9 mouse cellular contexts compared by ENCODE assay signal in genomic region chr11:31965256-31966134, GRCm38 (mm10). TPM values are rescaled to one million over a fixed set of nuclear protein-coding genes. Genes with fewer than 3 reads are reported as not detected.
A peak's percentile ranks its signal among the peaks of the same experiment; 100 is the strongest.
DNase-seq lines count a peak whose midpoint lies in the region; ATAC-seq and TF ChIP-seq lines count a peak whose summit lies in the region.
"Had no signal": no experiment of that assay in that cellular context is flagged by ENCODE, and none has a peak within 500 bp of the region (broad histone marks: within the 10 kb centered on the region; RNA-seq: fewer than 3 reads in every experiment).

Gene 4930524B15Rik (plus strand): TSS chr11:31965592.

- TF ChIP-seq CTCF in cerebellum, adult 2 months (IDR thresholded peaks at IDR 0.05; ENCODE audit: borderline replicate concordance, insufficient read depth, low read depth, low read length) = no peak

- no peaks in the 10 kb centered on the region for H3K27me3 ChIP-seq in heart, embryonic 10.5 days (ENCODE audit: insufficient read depth, poor library complexity, severe bottlenecking)
- no peaks in the 10 kb centered on the region for H3K27me3 ChIP-seq in cerebellum, adult 2 months (ENCODE audit: control insufficient read depth, insufficient read depth, low read length)
- H3K27me3 ChIP-seq in heart, embryonic 14.5 days (ENCODE audit: control insufficient read depth, insufficient read depth, low read length) = no peaks in the 10 kb centered on the region
- H3K27me3 ChIP-seq in liver, embryonic 13.5 days = no peaks in the 10 kb centered on the region

- ATAC-seq in heart, embryonic 14.5 days (ENCODE audit: insufficient number of reproducible peaks, insufficient read depth, low FRiP score, low read depth) = no peak
- no peak for ATAC-seq in liver, embryonic 13.5 days (ENCODE audit: low read depth)

- H3K9me3 ChIP-seq in heart, embryonic 10.5 days = no peaks in the 10 kb centered on the region
- H3K9me3 ChIP-seq in heart, embryonic 14.5 days (ENCODE audit: control insufficient read depth, low read length) = no peaks in the 10 kb centered on the region
- no peaks in the 10 kb centered on the region for H3K9me3 ChIP-seq in liver, embryonic 13.5 days (replicated peaks)

- peak within 1 kb of the TSS; percentile 74 for H3K9ac ChIP-seq in heart, embryonic 14.5 days (ENCODE audit: low read length)
- no peak within 1 kb of the TSS for H3K9ac ChIP-seq in liver, embryonic 13.5 days

- H3K4me2 ChIP-seq in heart, embryonic 14.5 days (ENCODE audit: low read length) = peak within 1 kb of the TSS; percentile 76
- peak within 1 kb of the TSS; percentile 55 for H3K4me2 ChIP-seq in liver, embryonic 13.5 days

- TF ChIP-seq POLR2A in cerebellum, adult 2 months (IDR thresholded peaks at IDR 0.05; ENCODE audit: borderline replicate concordance, insufficient read depth, low read length) = no peak

- peak within 1 kb of the TSS; percentile 90 for H3K27ac ChIP-seq in heart, embryonic 10.5 days
- no peak within 1 kb of the TSS for H3K27ac ChIP-seq in cerebellum, adult 2 months (ENCODE audit: insufficient read depth, low read length)
- H3K27ac ChIP-seq in heart, embryonic 14.5 days (replicated peaks in 1 of 2; ENCODE audit: control insufficient read depth in 1 of 2, insufficient read depth in 1 of 2, low read depth in 2 of 2, low read length in 2 of 2) = no peak within 1 kb of the TSS
- no peak within 1 kb of the TSS for H3K27ac ChIP-seq in liver, embryonic 13.5 days

- peaks cover 8% of the 10 kb centered on the region for H3K4me1 ChIP-seq in heart, embryonic 10.5 days
- no peaks in the 10 kb centered on the region for H3K4me1 ChIP-seq in cerebellum, adult 2 months (ENCODE audit: control insufficient read depth, insufficient read depth, low read length)
- H3K4me1 ChIP-seq in heart, embryonic 14.5 days (ENCODE audit: control insufficient read depth in 2 of 2, insufficient read depth in 2 of 2, low read length in 2 of 2) = peaks cover 5 to 7% of the 10 kb centered on the region in 2 experiments; a peak in 2 of 4 replicates
- H3K4me1 ChIP-seq in liver, embryonic 13.5 days (replicated peaks) = no peaks in the 10 kb centered on the region

- no peak for DNase-seq in heart, embryonic 10.5 days (ENCODE audit: low spot score)
- no peak for DNase-seq in heart, adult 9 months (ENCODE audit: low spot score in 2 of 2)
- DNase-seq in cerebellum, adult 2 months = peak; percentile 29 to 35
- no peak for DNase-seq in liver, embryonic 13.5 days
- DNase-seq in testis, postnatal 14 days (ENCODE audit: low spot score) = peak; percentile 80
- DNase-seq in urinary bladder, postnatal 14 days (ENCODE audit: low spot score) = no peak
- no peak for DNase-seq in adipocyte (ENCODE audit: low spot score)

- no peaks in the 10 kb centered on the region for H3K36me3 ChIP-seq in heart, embryonic 10.5 days
- H3K36me3 ChIP-seq in heart, embryonic 14.5 days (ENCODE audit: control insufficient read depth, insufficient read depth, low read length) = no peaks in the 10 kb centered on the region
- no peaks in the 10 kb centered on the region for H3K36me3 ChIP-seq in liver, embryonic 13.5 days

- peak within 1 kb of the TSS; percentile 61 for H3K4me3 ChIP-seq in heart, embryonic 10.5 days
- peak within 1 kb of the TSS; percentile 25 for H3K4me3 ChIP-seq in cerebellum, adult 2 months (replicated peaks; ENCODE audit: insufficient read depth, low read depth, low read length)
- peak within 1 kb of the TSS; percentile 23 to 36 for H3K4me3 ChIP-seq in heart, embryonic 14.5 days (ENCODE audit: control insufficient read depth in 1 of 2, insufficient read depth in 1 of 2, low read depth in 1 of 2, low read length in 2 of 2)
- H3K4me3 ChIP-seq in liver, embryonic 13.5 days (replicated peaks) = peak within 1 kb of the TSS; percentile 21; the same call in 1 of the 2 replicates

- WGBS in heart, embryonic 10.5 days = 29% methylated on average over 47 of the region's 49 CpGs
- WGBS in cerebellum, adult 2 months = 45% methylated on average over 49 of the region's 49 CpGs
- 31% methylated on average over 48 of the region's 49 CpGs for WGBS in heart, embryonic 14.5 days
- 52% methylated on average over 49 of the region's 49 CpGs for WGBS in liver, embryonic 13.5 days (ENCODE audit: insufficient replicate concordance)

RNA-seq across cellular contexts. Expression of gene 4930524B15Rik, which starts in this region (rescaled TPM):
- polyA plus RNA-seq in heart, embryonic 10.5 days (2016; fragmentation: Nextera tagmentation; extraction: Ambion mirVana) = 0.30 and 0.35 TPM in 2 replicates
- 0.16 and 0.19 TPM in 2 replicates for polyA plus RNA-seq in cerebellum, adult 2 months (2012; rRNA removed)
- 0.26 TPM in 1 of 2 replicates, not detected in the other for polyA plus RNA-seq in heart, embryonic 14.5 days (2014; fragmentation: Nextera tagmentation; extraction: Ambion mirVana)
- not detected in 2 replicates for polyA plus RNA-seq in liver, embryonic 13.5 days (2015; fragmentation: Nextera tagmentation; extraction: Ambion mirVana)
- polyA plus RNA-seq: spleen, adult 2 months had no signal

Comparison
In these comparisons a context has a peak if more than half of its experiments do, and no peak if none do; other contexts are left out.
1. Peak in DNase-seq and H3K4me3 ChIP-seq in cerebellum, adult 2 months; RNA of the gene not detected or under 1 TPM.